Mouse (Mus musculus): Measurements from ENCODE around the gene Msh5. TPM values are rescaled to one million over a fixed set of nuclear protein-coding genes. Genes with fewer than 3 reads are reported as not detected.

Gene Msh5
- polyA plus RNA-seq, 1 experiment from 2014 or later: 1.4 TPM

- Histone ChIP-seq H3K36me3 (ENCODE audit: control insufficient read depth, insufficient read depth) (no peaks in the 10 kb centered on the region), H3K9me3 (ENCODE audit: control insufficient read depth) (no peaks in the 10 kb centered on the region), H3K4me2 (replicated peaks; ENCODE audit: low read depth) (no peak overlapping the region), H3K9ac (ENCODE audit: low read depth, low read length) (no peak overlapping the region), H3K4me1 (replicated peaks; ENCODE audit: control insufficient read depth, insufficient read depth, low read length) (no peaks in the 10 kb centered on the region), H3K4me3 (ENCODE audit: low read depth, low read length) (no peak overlapping the region), H3K27me3 (replicated peaks; ENCODE audit: control insufficient read depth, insufficient read depth, low read length) (no peaks in the 10 kb centered on the region), H3K27ac (ENCODE audit: low read depth, low read length) (no peak overlapping the region)
- no peak for ATAC-seq
- TF ChIP-seq CTCF (IDR thresholded peaks at IDR 0.05; ENCODE audit: low read depth): no peak
- WGBS: 85% methylated on average over 7 of the region's 7 CpGs
Observed at GRCm38 (mm10) chr17:35031880-35032279, 14.7 kb downstream of the Msh5 start.

DNA sequence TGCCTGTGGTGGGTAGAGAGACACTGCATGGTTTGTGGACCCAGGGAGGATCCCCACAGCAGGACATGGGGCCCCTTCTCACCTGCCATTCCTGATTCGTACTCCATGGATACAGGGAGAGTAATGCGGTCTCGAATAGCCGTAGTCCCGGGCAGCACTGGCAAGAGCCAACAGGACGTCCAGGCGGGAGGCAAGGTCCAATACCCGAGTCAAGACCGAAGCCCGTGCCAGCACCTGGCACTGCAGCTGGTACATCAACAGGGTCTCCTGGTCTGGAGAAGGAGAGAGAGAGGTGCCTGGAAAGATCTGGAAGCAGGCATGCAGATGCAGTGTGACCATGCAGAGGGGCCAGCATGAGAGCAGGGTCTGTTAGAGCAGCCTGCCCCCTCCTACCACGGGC, 15.3 kb downstream of the Msh5 start:
- H3K27ac ChIP-seq (ENCODE audit: low read depth, low read length): no peak overlapping the region
- no peak overlapping the region for H3K9ac ChIP-seq (ENCODE audit: low read depth, low read length)
- ATAC-seq: no peak
- H3K27me3 ChIP-seq (replicated peaks; ENCODE audit: control insufficient read depth, insufficient read depth, low read length): no peaks in the 10 kb centered on the region
- no peak overlapping the region for H3K4me3 ChIP-seq (ENCODE audit: low read depth, low read length)
- WGBS: 90% methylated on average over 11 of the region's 11 CpGs
- H3K4me1 ChIP-seq (replicated peaks; ENCODE audit: control insufficient read depth, insufficient read depth, low read length): no peaks in the 10 kb centered on the region
- H3K4me2 ChIP-seq (replicated peaks; ENCODE audit: low read depth): no peak overlapping the region
- no peaks in the 10 kb centered on the region for H3K36me3 ChIP-seq (ENCODE audit: control insufficient read depth, insufficient read depth)
- TF ChIP-seq CTCF (IDR thresholded peaks at IDR 0.05; ENCODE audit: low read depth): no peak
- H3K9me3 ChIP-seq (ENCODE audit: control insufficient read depth): no peaks in the 10 kb centered on the region

DNA sequence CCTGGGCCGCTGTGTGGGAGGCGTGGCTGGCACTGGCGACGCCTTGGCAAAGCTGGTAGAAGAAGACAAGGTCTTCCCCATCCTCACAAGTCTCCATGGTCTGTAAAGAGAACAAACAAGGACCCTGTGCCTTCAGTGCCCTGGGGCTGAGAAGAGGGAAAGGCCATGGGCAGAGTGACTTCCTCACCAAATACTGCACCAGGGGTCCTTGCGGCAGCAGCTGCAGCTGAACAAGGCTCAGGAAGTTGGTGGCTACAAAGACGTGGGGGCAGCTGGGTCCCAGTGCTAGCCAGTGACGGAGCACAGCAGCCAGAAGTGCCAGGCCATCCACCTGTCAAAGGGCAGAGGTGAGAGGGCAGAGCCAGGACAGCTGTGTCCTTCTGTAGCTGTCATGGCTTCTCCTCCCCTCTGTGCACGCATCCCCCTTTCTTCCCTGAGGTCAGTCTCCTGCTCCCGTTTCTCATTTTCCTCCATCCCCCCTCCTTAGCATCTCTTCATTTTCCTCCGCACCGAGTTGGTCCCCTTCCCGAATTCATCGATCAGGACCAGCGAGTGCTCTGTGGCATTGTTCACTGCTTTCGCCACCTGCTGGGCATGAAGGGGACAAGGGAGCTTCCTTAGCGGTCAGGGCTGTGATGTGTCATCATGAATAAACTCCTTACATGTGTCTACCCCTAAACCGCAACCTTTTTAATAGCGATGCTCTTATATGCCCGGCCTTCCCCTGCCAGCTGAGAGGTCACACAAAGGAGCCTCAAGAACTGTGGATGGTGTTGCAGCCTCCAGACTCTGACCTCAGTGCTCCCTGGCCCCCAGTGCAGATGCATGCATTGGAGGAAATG, 16.6 kb downstream of the Msh5 start:
- no peak for ATAC-seq
- Histone ChIP-seq H3K36me3 (ENCODE audit: control insufficient read depth, insufficient read depth) (no peaks in the 10 kb centered on the region), H3K9me3 (ENCODE audit: control insufficient read depth) (no peaks in the 10 kb centered on the region), H3K27me3 (replicated peaks; ENCODE audit: control insufficient read depth, insufficient read depth, low read length) (no peaks in the 10 kb centered on the region), H3K27ac (ENCODE audit: low read depth, low read length) (no peak overlapping the region), H3K4me3 (ENCODE audit: low read depth, low read length) (no peak overlapping the region), H3K4me2 (replicated peaks; ENCODE audit: low read depth) (no peak overlapping the region), H3K9ac (ENCODE audit: low read depth, low read length) (0 out of 2 replicates have a peak overlapping the region, but pooled peaks have one; percentile 7), H3K4me1 (replicated peaks; ENCODE audit: control insufficient read depth, insufficient read depth, low read length) (no peaks in the 10 kb centered on the region)
- WGBS: 41% methylated on average over 19 of the region's 19 CpGs
- TF ChIP-seq CTCF (IDR thresholded peaks at IDR 0.05; ENCODE audit: low read depth): peak; percentile 74

- ATAC-seq: no peak
- TF ChIP-seq CTCF (IDR thresholded peaks at IDR 0.05; ENCODE audit: low read depth): no peak
- H3K36me3 ChIP-seq (ENCODE audit: control insufficient read depth, insufficient read depth): no peaks in the 10 kb centered on the region
Observed at GRCm38 (mm10) chr17:35028315-35028714, 18.2 kb downstream of the Msh5 start.

GRCm38 (mm10) chr17:35027277-35028068, 19.1 kb downstream of the Msh5 start, which contains the start of gene Sapcd1:
Gene Sapcd1 (minus strand): TSS chr17:35028016.
- Histone ChIP-seq H3K36me3 (ENCODE audit: control insufficient read depth, insufficient read depth) (no peaks in the 10 kb centered on the region), H3K27ac (ENCODE audit: low read depth, low read length) (no peak within 1 kb of the TSS), H3K9ac (ENCODE audit: low read depth, low read length) (no peak within 1 kb of the TSS; the same call in 1 of the 2 replicates), H3K4me1 (replicated peaks; ENCODE audit: control insufficient read depth, insufficient read depth, low read length) (no peaks in the 10 kb centered on the region; the same call in 1 of the 2 replicates), H3K4me3 (ENCODE audit: low read depth, low read length) (no peak within 1 kb of the TSS), H3K27me3 (replicated peaks; ENCODE audit: control insufficient read depth, insufficient read depth, low read length) (no peaks in the 10 kb centered on the region), H3K9me3 (ENCODE audit: control insufficient read depth) (no peaks in the 10 kb centered on the region), H3K4me2 (replicated peaks; ENCODE audit: low read depth) (no peak within 1 kb of the TSS)
- no peak for ATAC-seq
- WGBS: 53% methylated on average over 13 of the region's 13 CpGs
- TF ChIP-seq CTCF (IDR thresholded peaks at IDR 0.05; ENCODE audit: low read depth): no peak

More at GRCm38 (mm10) chr17:35028315-35028714, 18.2 kb downstream of the Msh5 start:
- 67% methylated on average over 2 of the region's 2 CpGs for WGBS
- Histone ChIP-seq H3K4me2 (replicated peaks; ENCODE audit: low read depth) (no peak overlapping the region), H3K9me3 (ENCODE audit: control insufficient read depth) (no peaks in the 10 kb centered on the region), H3K4me3 (ENCODE audit: low read depth, low read length) (no peak overlapping the region), H3K27ac (ENCODE audit: low read depth, low read length) (no peak overlapping the region), H3K9ac (ENCODE audit: low read depth, low read length) (no peak overlapping the region), H3K4me1 (replicated peaks; ENCODE audit: control insufficient read depth, insufficient read depth, low read length) (no peaks in the 10 kb centered on the region; the same call in 1 of the 2 replicates), H3K27me3 (replicated peaks; ENCODE audit: control insufficient read depth, insufficient read depth, low read length) (no peaks in the 10 kb centered on the region)

GRCm38 (mm10) chr17:35026206-35026605, 20.3 kb downstream of the Msh5 start:
- Histone ChIP-seq H3K9me3 (ENCODE audit: control insufficient read depth) (no peaks in the 10 kb centered on the region), H3K4me2 (replicated peaks; ENCODE audit: low read depth) (no peak overlapping the region), H3K27me3 (replicated peaks; ENCODE audit: control insufficient read depth, insufficient read depth, low read length) (no peaks in the 10 kb centered on the region), H3K9ac (ENCODE audit: low read depth, low read length) (no peak overlapping the region), H3K4me3 (ENCODE audit: low read depth, low read length) (no peak overlapping the region), H3K27ac (ENCODE audit: low read depth, low read length) (no peak overlapping the region), H3K4me1 (replicated peaks; ENCODE audit: control insufficient read depth, insufficient read depth, low read length) (no peaks in the 10 kb centered on the region; the same call in 1 of the 2 replicates), H3K36me3 (ENCODE audit: control insufficient read depth, insufficient read depth) (no peaks in the 10 kb centered on the region)
- ATAC-seq: no peak
- TF ChIP-seq CTCF (IDR thresholded peaks at IDR 0.05; ENCODE audit: low read depth): peak; percentile 2; the same call in 1 of the 2 replicates
- 75% methylated on average over 5 of the region's 5 CpGs for WGBS
